Mouse (Mus musculus): ENCODE results near the gene Ubqln4. TPM values are rescaled to one million over a fixed set of nuclear protein-coding genes. Genes with fewer than 3 reads are reported as not detected.
"Not testable (repeated sequence)": the region's sequence is repeated elsewhere in the genome, so short reads cannot be mapped to it uniquely, and the experiment has no call there.

The Ubqln4 gene
- polyA plus RNA-seq, 1 experiment from 2014 or later = 46.5 TPM

DNA sequence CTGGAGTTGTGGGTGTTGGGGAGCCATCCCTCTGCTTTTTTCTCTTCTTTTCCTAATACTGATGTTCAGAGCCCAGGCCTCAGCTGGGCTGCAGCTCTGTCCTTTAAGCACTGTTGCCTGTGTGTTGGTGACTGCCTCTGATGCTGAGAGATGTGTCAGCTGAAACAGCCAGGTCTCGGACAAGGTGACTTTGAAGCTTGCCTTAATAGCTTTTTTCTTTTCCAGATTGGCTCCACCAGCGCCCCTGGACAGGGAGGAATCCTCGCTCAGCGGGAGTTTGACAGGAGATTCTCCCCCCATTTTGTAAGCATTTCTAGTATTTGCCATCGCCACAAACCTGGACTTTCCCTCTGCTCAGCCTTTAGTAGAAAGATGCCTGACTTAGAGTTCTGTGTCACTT is 33.1 kb downstream of the Ubqln4 start:
- H3K27ac ChIP-seq (ENCODE audit: poor library complexity, severe bottlenecking) = no peak overlapping the region
- 91% methylated on average over 5 of the region's 5 CpGs for WGBS
- no peaks in the 10 kb centered on the region for H3K27me3 ChIP-seq (replicated peaks)
- H3K4me1 ChIP-seq (replicated peaks) = peaks cover 17% of the 10 kb centered on the region
- no peak overlapping the region for H3K4me3 ChIP-seq
- no peaks in the 10 kb centered on the region for H3K9me3 ChIP-seq (replicated peaks)
- H3K4me2 ChIP-seq = no peak overlapping the region
- no peak for ATAC-seq (ENCODE audit: insufficient number of reproducible peaks, low FRiP score)
- H3K9ac ChIP-seq = no peak overlapping the region
- H3K36me3 ChIP-seq = peaks cover 64% of the 10 kb centered on the region

GRCm38 (mm10) chr3:88590246-88590645 is 36.7 kb downstream of the Ubqln4 start:
- Histone ChIP-seq H3K27ac (ENCODE audit: poor library complexity, severe bottlenecking) (no peak overlapping the region), H3K4me1 (replicated peaks) (peaks cover 37% of the 10 kb centered on the region), H3K4me3 (no peak overlapping the region), H3K36me3 (peaks cover 34% of the 10 kb centered on the region), H3K4me2 (no peak overlapping the region), H3K9ac (no peak overlapping the region), H3K9me3 (replicated peaks) (no peaks in the 10 kb centered on the region), H3K27me3 (replicated peaks) (no peaks in the 10 kb centered on the region)
- 40% methylated on average over 5 of the region's 5 CpGs for WGBS
- ATAC-seq (ENCODE audit: insufficient number of reproducible peaks, low FRiP score) = no peak

GRCm38 (mm10) chr3:88591044-88591443 is 37.5 kb downstream of the Ubqln4 start:
- no peak overlapping the region for H3K27ac ChIP-seq (ENCODE audit: poor library complexity, severe bottlenecking)
- ATAC-seq (ENCODE audit: insufficient number of reproducible peaks, low FRiP score) = 0 out of 2 replicates have a peak, but pooled peaks have one; percentile 16
- H3K9me3 ChIP-seq (replicated peaks) = no peaks in the 10 kb centered on the region
- peaks cover 28% of the 10 kb centered on the region for H3K36me3 ChIP-seq
- WGBS = 25% methylated on average over 3 of the region's 3 CpGs
- H3K4me3 ChIP-seq = no peak overlapping the region
- no peak overlapping the region for H3K9ac ChIP-seq
- H3K27me3 ChIP-seq (replicated peaks) = no peaks in the 10 kb centered on the region
- peaks cover 37% of the 10 kb centered on the region for H3K4me1 ChIP-seq (replicated peaks)
- H3K4me2 ChIP-seq = no peak overlapping the region

DNA sequence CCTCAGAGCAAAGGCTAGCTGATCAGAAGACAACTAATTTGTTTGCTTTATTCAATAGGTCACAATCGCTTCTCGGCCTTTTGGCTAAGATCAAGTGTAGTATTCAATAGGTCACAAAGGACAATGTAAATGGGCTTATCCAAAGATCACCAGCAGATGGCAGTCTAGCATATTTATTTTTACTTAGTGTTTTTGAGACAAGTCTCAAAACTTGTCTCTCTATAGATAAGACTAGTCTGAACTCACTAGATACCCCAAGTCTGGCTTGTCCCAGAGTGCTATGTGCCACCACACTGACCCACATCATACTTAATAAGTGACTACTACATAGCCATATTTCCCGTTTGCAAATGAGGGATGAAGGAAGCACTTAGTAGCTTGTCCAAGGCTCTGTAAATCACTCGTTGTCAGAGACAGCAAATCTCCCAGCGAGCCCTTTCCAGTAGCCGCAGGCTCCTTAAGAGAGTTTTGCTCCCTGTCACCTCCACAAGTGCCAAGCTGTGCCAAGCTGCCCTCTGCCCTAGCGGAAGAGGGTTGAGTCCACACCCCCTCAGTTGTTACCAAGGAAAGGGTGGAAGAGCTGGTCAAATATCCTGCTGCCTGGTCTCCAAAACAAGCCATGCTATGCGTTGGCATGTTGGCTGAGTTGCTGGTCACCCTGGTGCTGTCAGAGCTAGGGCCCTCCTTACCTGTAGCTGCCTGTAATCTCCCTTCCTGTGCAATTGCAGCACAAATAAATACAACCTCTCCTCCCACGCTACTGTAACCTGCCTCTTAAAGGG is 38.6 kb downstream of the Ubqln4 start:
- no peaks in the 10 kb centered on the region for H3K9me3 ChIP-seq (replicated peaks)
- no peak overlapping the region for H3K9ac ChIP-seq
- no peaks in the 10 kb centered on the region for H3K27me3 ChIP-seq (replicated peaks)
- peaks cover 17% of the 10 kb centered on the region for H3K36me3 ChIP-seq
- no peak overlapping the region for H3K4me2 ChIP-seq
- H3K4me1 ChIP-seq (replicated peaks) = peaks cover 37% of the 10 kb centered on the region
- ATAC-seq (ENCODE audit: insufficient number of reproducible peaks, low FRiP score) = no peak; the same call in 1 of the 2 replicates
- H3K27ac ChIP-seq (ENCODE audit: poor library complexity, severe bottlenecking) = no peak overlapping the region
- WGBS = 31% methylated on average over 9 of the region's 9 CpGs
- no peak overlapping the region for H3K4me3 ChIP-seq

DNA sequence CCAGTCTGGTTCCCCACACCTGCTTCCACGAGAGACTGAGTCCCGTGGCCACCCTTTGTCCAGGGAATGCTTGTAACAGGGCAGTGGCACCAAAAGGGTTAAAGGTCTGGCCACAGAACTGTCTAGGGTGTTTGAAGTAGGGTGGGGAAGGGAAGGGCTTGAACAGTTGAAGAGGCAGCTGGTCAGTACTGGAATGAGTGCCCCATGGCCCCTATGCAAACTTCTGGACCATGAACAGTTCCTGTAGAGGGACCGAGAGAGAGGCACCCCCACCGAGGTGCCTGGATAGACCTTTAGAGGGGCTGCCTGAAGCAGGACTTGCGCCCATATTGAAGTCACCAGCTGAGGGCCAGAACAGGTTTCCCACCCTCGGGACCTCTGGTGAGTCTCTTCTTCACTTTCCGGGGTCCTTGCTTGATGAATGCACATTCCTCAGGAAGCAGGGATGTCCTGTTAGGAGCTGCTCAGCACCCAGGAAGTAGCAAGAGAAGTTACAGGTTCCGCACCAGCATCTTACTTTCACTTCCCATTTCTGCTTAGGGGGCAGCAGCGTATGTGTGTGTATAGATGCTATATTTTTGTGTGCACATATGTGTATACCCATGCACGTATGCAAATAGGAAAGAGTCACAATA is 39.5 kb downstream of the Ubqln4 start:
- WGBS = 69% methylated on average over 10 of the region's 10 CpGs
- Histone ChIP-seq H3K27ac (ENCODE audit: poor library complexity, severe bottlenecking) (no peak overlapping the region), H3K9ac (no peak overlapping the region), H3K4me1 (replicated peaks) (peaks cover 37% of the 10 kb centered on the region), H3K36me3 (peaks cover 8% of the 10 kb centered on the region), H3K27me3 (replicated peaks) (no peaks in the 10 kb centered on the region), H3K9me3 (replicated peaks) (no peaks in the 10 kb centered on the region), H3K4me2 (no peak overlapping the region), H3K4me3 (no peak overlapping the region)
- no peak for ATAC-seq (ENCODE audit: insufficient number of reproducible peaks, low FRiP score)

GRCm38 (mm10) chr3:88593893-88594580 is 40.5 kb downstream of the Ubqln4 start:
- H3K27me3 ChIP-seq (replicated peaks) = no peaks in the 10 kb centered on the region
- ATAC-seq (ENCODE audit: insufficient number of reproducible peaks, low FRiP score) = no peak

GRCm38 (mm10) chr3:88596547-88596946 is 43.0 kb downstream of the Ubqln4 start:
- 82% methylated on average over 4 of the region's 4 CpGs for WGBS
- H3K27me3 ChIP-seq (replicated peaks); H3K4me2 ChIP-seq; H3K4me3 ChIP-seq; H3K36me3 ChIP-seq; H3K27ac ChIP-seq (ENCODE audit: poor library complexity, severe bottlenecking); H3K9me3 ChIP-seq (replicated peaks); H3K9ac ChIP-seq; ATAC-seq (ENCODE audit: insufficient number of reproducible peaks, low FRiP score): not testable (repeated sequence)
- peaks cover 22% of the 10 kb centered on the region for H3K4me1 ChIP-seq (replicated peaks)

More at GRCm38 (mm10) chr3:88593893-88594580, 40.5 kb downstream of the Ubqln4 start:
- Histone ChIP-seq H3K9ac (peak overlapping the region; percentile 4; the same call in 1 of the 2 replicates), H3K36me3 (no peaks in the 10 kb centered on the region), H3K4me3 (no peak overlapping the region), H3K9me3 (replicated peaks) (no peaks in the 10 kb centered on the region), H3K4me1 (replicated peaks) (peaks cover 37% of the 10 kb centered on the region), H3K27ac (ENCODE audit: poor library complexity, severe bottlenecking) (no peak overlapping the region), H3K4me2 (no peak overlapping the region)
- WGBS = 40% methylated on average over 10 of the region's 10 CpGs

- Histone ChIP-seq H3K27me3 (replicated peaks) (no peaks in the 10 kb centered on the region), H3K4me1 (replicated peaks) (peaks cover 14% of the 10 kb centered on the region; the same call in 1 of the 2 replicates), H3K27ac (ENCODE audit: poor library complexity, severe bottlenecking) (no peak overlapping the region), H3K4me2 (no peak overlapping the region), H3K9me3 (replicated peaks) (no peaks in the 10 kb centered on the region), H3K36me3 (no peaks in the 10 kb centered on the region), H3K4me3 (no peak overlapping the region), H3K9ac (no peak overlapping the region)
- ATAC-seq (ENCODE audit: insufficient number of reproducible peaks, low FRiP score) = no peak
- WGBS = 59% methylated on average over 4 of the region's 4 CpGs
These were observed 48.9 kb downstream of the Ubqln4 start for GRCm38 (mm10) chr3:88602466-88602865.

- 17% methylated on average over 6 of the region's 6 CpGs for WGBS
- H3K4me2 ChIP-seq = no peak overlapping the region
- no peaks in the 10 kb centered on the region for H3K36me3 ChIP-seq
- no peaks in the 10 kb centered on the region for H3K27me3 ChIP-seq (replicated peaks)
- peak; percentile 71 for ATAC-seq (ENCODE audit: insufficient number of reproducible peaks, low FRiP score)
- H3K9ac ChIP-seq = no peak overlapping the region
- peak overlapping the region; percentile 42; the same call in 1 of the 2 replicates for H3K27ac ChIP-seq (ENCODE audit: poor library complexity, severe bottlenecking)
- H3K9me3 ChIP-seq (replicated peaks) = no peaks in the 10 kb centered on the region
- H3K4me1 ChIP-seq (replicated peaks) = peaks cover 25% of the 10 kb centered on the region
- no peak overlapping the region for H3K4me3 ChIP-seq
These were observed 50.2 kb downstream of the Ubqln4 start for GRCm38 (mm10) chr3:88603714-88604161.

GRCm38 (mm10) chr3:88604863-88605262 is 51.3 kb downstream of the Ubqln4 start:
- ATAC-seq (ENCODE audit: insufficient number of reproducible peaks, low FRiP score) = no peak
- Histone ChIP-seq H3K4me3 (no peak overlapping the region), H3K9ac (no peak overlapping the region), H3K9me3 (replicated peaks) (no peaks in the 10 kb centered on the region), H3K27ac (ENCODE audit: poor library complexity, severe bottlenecking) (no peak overlapping the region), H3K27me3 (replicated peaks) (no peaks in the 10 kb centered on the region), H3K4me2 (no peak overlapping the region), H3K36me3 (no peaks in the 10 kb centered on the region), H3K4me1 (replicated peaks) (peaks cover 33% of the 10 kb centered on the region)
- 85% methylated on average over 7 of the region's 7 CpGs for WGBS

DNA sequence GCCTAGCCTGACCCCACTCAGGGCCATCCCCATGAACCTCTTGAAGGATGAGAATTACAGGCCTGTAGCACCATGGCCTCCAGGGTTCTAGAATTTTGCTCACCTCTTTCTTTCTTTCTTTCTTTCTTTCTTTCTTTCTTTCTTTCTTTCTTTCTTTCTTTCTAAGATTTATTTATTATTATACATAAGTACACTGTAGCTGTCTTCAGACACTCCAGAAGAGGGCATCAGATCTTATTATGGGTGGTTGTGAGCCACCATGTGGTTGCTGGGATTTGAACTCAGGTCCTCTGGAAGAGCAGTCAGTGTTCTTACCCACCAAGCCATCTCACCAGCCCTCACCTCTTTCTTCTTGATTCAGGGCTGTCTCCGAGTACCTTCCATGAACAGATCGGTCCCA is 52.1 kb downstream of the Ubqln4 start, which contains the start of gene Arhgef2:
Gene Arhgef2, plus strand, starts transcription at position 301 of the 400 bp plus-strand sequence.
- H3K4me2 ChIP-seq = peak within 1 kb of the TSS; percentile 77
- peaks cover 33% of the 10 kb centered on the region for H3K4me1 ChIP-seq (replicated peaks)
- not testable (repeated sequence) for H3K36me3 ChIP-seq; H3K27me3 ChIP-seq (replicated peaks); ATAC-seq (ENCODE audit: insufficient number of reproducible peaks, low FRiP score); H3K9me3 ChIP-seq (replicated peaks); H3K27ac ChIP-seq (ENCODE audit: poor library complexity, severe bottlenecking)
- H3K9ac ChIP-seq = 0 out of 2 replicates have a peak within 1 kb of the TSS, but pooled peaks have one; percentile 58
- WGBS = 96% methylated on average over 2 of the region's 2 CpGs
- H3K4me3 ChIP-seq = peak within 1 kb of the TSS; percentile 40; the same call in 1 of the 2 replicates

Measured in heart, embryonic 12.5 days (tissue).